ENCODE assay signal across 8 mouse cellular contexts in the genomic region with DNA sequence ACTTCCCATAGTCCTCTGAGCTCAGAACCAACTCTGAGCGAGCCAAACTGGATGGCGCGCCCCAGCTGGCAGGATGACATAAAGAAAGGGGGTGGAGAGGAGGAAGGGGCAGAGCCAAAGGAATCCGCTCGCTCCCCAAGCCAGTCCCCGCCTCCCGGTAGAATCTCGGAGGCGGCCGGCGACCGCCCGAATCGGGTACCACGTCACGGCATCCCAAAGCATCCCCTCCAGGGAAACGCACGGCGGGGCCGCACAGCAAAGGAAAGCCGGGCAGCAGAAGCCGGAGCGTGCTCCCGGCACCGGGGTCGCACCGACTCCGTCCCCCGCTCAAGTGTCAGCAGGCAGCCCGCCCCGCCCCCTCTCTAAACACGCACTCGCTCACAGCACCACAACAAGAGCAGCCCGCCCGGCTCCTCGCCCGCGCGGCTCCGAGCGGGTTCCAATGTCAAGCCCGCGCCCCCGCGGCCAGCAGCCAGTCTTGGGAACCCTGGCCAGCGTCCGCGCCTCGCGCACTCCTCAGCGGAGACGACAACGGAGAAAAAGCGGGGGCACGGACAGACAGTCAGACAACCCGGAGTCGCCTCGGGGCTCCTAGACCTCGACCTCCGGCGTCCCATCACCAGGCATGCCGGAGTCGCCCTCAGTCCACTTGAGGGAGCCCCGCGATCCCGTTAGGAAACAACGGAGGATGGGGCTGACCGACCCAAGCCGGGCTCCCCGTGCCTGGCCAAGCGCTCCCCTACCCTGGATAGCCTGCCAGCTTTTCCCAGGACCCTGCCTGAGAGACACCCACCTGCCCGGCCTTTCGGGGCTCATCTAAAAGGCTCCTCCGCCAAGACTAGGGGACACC. TPM values are rescaled to one million over a fixed set of nuclear protein-coding genes. Genes with fewer than 3 reads are reported as not detected.
DNase-seq lines count a peak whose midpoint lies in the region; ATAC-seq and TF ChIP-seq lines count a peak whose summit lies in the region.

No protein-coding gene starts in this region.

- no peaks in the 10 kb centered on the region for H3K9me3 ChIP-seq in hindbrain, embryonic 11.5 days (ENCODE audit: control insufficient read depth, low read length)
- no peaks in the 10 kb centered on the region for H3K9me3 ChIP-seq in lung, postnatal 0 days (ENCODE audit: low read length)

- peak overlapping the region; percentile 98 for H3K4me3 ChIP-seq in hindbrain, embryonic 11.5 days (ENCODE audit: low read depth, low read length)
- H3K4me3 ChIP-seq in lung, postnatal 0 days (ENCODE audit: low read depth, low read length) = peak overlapping the region; percentile 95

- peak overlapping the region; percentile 84 for H3K27ac ChIP-seq in hindbrain, embryonic 11.5 days (ENCODE audit: low read depth, low read length)
- peak overlapping the region; percentile 97 for H3K27ac ChIP-seq in lung, postnatal 0 days (ENCODE audit: low read length)

- H3K4me2 ChIP-seq in hindbrain, embryonic 11.5 days (replicated peaks; ENCODE audit: low read depth, low read length) = peak overlapping the region; percentile 45
- H3K4me2 ChIP-seq in lung, postnatal 0 days (replicated peaks; ENCODE audit: low read depth, low read length) = peak overlapping the region; percentile 80

- no peaks in the 10 kb centered on the region for H3K4me1 ChIP-seq in hindbrain, embryonic 11.5 days (replicated peaks; ENCODE audit: control insufficient read depth, insufficient read depth, low read length)
- H3K4me1 ChIP-seq in lung, postnatal 0 days (ENCODE audit: insufficient read depth, low read depth, low read length) = peaks cover 7% of the 10 kb centered on the region; the same call in 1 of the 2 replicates

- peak overlapping the region; percentile 91 for H3K9ac ChIP-seq in hindbrain, embryonic 11.5 days (ENCODE audit: low read depth, low read length)
- peak overlapping the region; percentile 77 for H3K9ac ChIP-seq in lung, postnatal 0 days (replicated peaks; ENCODE audit: low read depth)

- peak; percentile 88 for DNase-seq in NIH3T3 (ENCODE audit: low read depth)
- DNase-seq in cerebellum, adult 9-11 months = peak; percentile 85
- peak; percentile 67 to 83 for DNase-seq in frontal cortex, adult 2 months (ENCODE audit: extremely low spot score in 1 of 2, low spot score in 1 of 2)
- peak; percentile 82 for DNase-seq in hindbrain, embryonic 11.5 days (ENCODE audit: low spot score)
- DNase-seq in layer of hippocampus, postnatal 10 days (ENCODE audit: low spot score in 2 of 2) = peak; percentile 78 to 82
- DNase-seq in lung, postnatal 0 days (ENCODE audit: low spot score) = peak; percentile 96
- DNase-seq in ovary, postnatal 10 days (ENCODE audit: low spot score) = peak; percentile 53
- peak; percentile 60 to 66 for DNase-seq in thymus, postnatal 10 days (ENCODE audit: low spot score in 2 of 2)

- ATAC-seq in hindbrain, embryonic 11.5 days (ENCODE audit: low FRiP score) = peak; percentile 82
- ATAC-seq in lung, postnatal 0 days = peak; percentile 62

- TF ChIP-seq CTCF in lung, postnatal 0 days (IDR thresholded peaks at IDR 0.05) = peak; percentile 47

- H3K27me3 ChIP-seq in hindbrain, embryonic 11.5 days (ENCODE audit: control insufficient read depth, insufficient read depth, low read length) = no peaks in the 10 kb centered on the region
- H3K27me3 ChIP-seq in lung, postnatal 0 days (replicated peaks; ENCODE audit: insufficient read depth, low read length) = no peaks in the 10 kb centered on the region

- under 1% methylated on average over 72 of the region's 74 CpGs for WGBS in hindbrain, embryonic 11.5 days
- WGBS in lung, postnatal 0 days = under 1% methylated on average over 68 of the region's 74 CpGs

- TF ChIP-seq EP300 in lung, postnatal 0 days (IDR thresholded peaks at IDR 0.05) = no peak

- H3K36me3 ChIP-seq in hindbrain, embryonic 11.5 days (ENCODE audit: control insufficient read depth, insufficient read depth, low read length) = no peaks in the 10 kb centered on the region
- H3K36me3 ChIP-seq in lung, postnatal 0 days (ENCODE audit: insufficient read depth, low read length) = no peaks in the 10 kb centered on the region

RNA-seq across cellular contexts. Expression of gene Emsy, which starts 0.7 kb away (rescaled TPM):
- 52.1 and 55.5 TPM in 2 replicates for polyA plus RNA-seq in frontal cortex, adult 2 months (2012; rRNA removed)
- polyA plus RNA-seq in hindbrain, embryonic 11.5 days (2014; fragmentation: Nextera tagmentation; extraction: Ambion mirVana) = 66.0 and 67.5 TPM in 2 replicates
- total RNA-seq in layer of hippocampus, postnatal 10 days (2021) = 10 to 100 TPM; 47.8 to 55.5 TPM
- 8.6 and 10.2 TPM in 2 replicates for polyA plus RNA-seq in lung, postnatal 0 days (2015; fragmentation: Nextera tagmentation; extraction: Ambion mirVana)

RNA-seq across cellular contexts. Expression of gene Thap12, which starts 47.0 kb away (rescaled TPM):
- polyA plus RNA-seq in frontal cortex, adult 2 months (2012; rRNA removed) = 43.7 and 45.4 TPM in 2 replicates
- polyA plus RNA-seq in hindbrain, embryonic 11.5 days (2014; fragmentation: Nextera tagmentation; extraction: Ambion mirVana) = 71.6 and 88.1 TPM in 2 replicates
- 10 to 100 TPM; 78.8 to 81.9 TPM for total RNA-seq in layer of hippocampus, postnatal 10 days (2021)
- 31.8 and 34.2 TPM in 2 replicates for polyA plus RNA-seq in lung, postnatal 0 days (2015; fragmentation: Nextera tagmentation; extraction: Ambion mirVana)

Comparison
In these comparisons a context has a peak if more than half of its experiments do, and no peak if none do; other contexts are left out.
1. Peak in every context shown above with its lines: DNase-seq, ATAC-seq, H3K4me3 ChIP-seq and H3K27ac ChIP-seq.